Mouse (Mus musculus) macrophage (primary cell): Measurements from ENCODE around the gene Mgat4a. TPM values are rescaled to one million over a fixed set of nuclear protein-coding genes. Genes with fewer than 3 reads are reported as not detected.

Source experiments
- H3K27ac ChIP-seq: fragments of 350-480 bp; formaldehyde crosslinking; 2 replicates; pipeline ENCODE4 v1.9.0; 2021
- H3K36me3 ChIP-seq: fragments of 350-480 bp; formaldehyde crosslinking; 2 replicates; pipeline ENCODE4 v1.9.0; 2021; ENCODE audit errors: inconsistent target
- H3K4me3 ChIP-seq: fragments of 350-480 bp; formaldehyde crosslinking; 2 replicates; pipeline ENCODE4 v1.9.0; 2021; ENCODE audit errors: inconsistent target
- H3K79me2 ChIP-seq: fragments of 350-480 bp; formaldehyde crosslinking; 2 replicates; pipeline ENCODE4 v1.9.0; 2021; ENCODE audit errors: inconsistent target
- WGBS: methylation state at CpG from one replicate; pipeline ENCODE4 v1.1.7; 2026; ENCODE audit warnings: inconsistent platforms; ENCODE audit not compliant: missing documents; 5-methylcytosine and 5-hydroxymethylcytosine counted together
- polyA plus RNA-seq: library from polyadenylated mRNA; stranded (reverse); fragments of 250-400 nt; gene quantifications from 3 replicates; pipeline ENCODE4 v1.2.4, GENCODE M21; 2018; ENCODE audit warnings: inconsistent platforms

The Mgat4a gene
- polyA plus RNA-seq, 1 experiment from 2014 or later, result 9.6 TPM

DNA sequence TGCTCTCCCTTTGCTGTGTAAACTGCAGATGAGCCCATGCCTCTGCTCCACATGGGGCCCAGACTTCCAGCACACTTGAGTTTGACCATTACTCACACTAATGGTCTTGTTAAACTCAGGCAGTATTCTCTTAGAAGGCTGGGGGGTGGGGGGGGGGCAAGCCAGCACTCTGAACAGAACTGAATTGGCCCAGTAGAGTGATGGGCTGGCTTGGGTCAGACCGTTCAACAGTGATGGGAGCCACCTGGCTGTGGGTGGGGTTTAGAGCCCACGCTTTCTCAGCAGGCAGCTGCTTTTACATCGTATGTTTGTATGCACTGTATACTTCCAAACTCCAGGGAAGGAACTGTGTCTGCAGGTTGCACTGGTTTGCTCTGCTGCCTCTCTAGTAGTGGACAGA, 141.9 kb downstream of the Mgat4a start:
- Histone ChIP-seq H3K36me3 (peaks cover 100% of the 10 kb centered on the region), H3K27ac (no peak overlapping the region), H3K79me2 (no peaks in the 10 kb centered on the region), H3K4me3 (no peak overlapping the region)
- WGBS, result 98% methylated on average over 3 of the region's 3 CpGs

DNA sequence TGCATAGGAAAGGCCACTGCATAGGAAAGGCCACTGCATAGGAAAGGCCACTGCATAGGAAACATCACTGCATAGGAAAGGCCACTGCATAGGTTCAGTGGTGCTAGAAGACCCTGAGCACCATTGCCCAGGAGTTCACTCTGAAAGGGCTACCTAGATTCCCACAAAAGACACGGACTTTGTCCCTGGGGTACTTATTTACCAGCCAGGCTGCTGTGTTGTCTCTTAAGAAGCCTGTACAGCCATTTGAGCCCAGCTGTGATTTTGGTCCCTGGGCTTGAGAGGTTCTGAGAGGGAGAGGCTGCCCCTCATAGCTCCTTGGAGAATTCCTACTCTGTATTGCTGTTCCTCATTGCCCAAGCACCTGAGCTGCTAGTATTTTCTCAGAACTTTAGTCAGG, 144.3 kb downstream of the Mgat4a start:
- WGBS, result 100% methylated on average over 1 of the region's 1 CpGs
- Histone ChIP-seq H3K4me3 (no peak overlapping the region), H3K27ac (no peak overlapping the region), H3K79me2 (no peaks in the 10 kb centered on the region), H3K36me3 (peaks cover 98% of the 10 kb centered on the region)

DNA sequence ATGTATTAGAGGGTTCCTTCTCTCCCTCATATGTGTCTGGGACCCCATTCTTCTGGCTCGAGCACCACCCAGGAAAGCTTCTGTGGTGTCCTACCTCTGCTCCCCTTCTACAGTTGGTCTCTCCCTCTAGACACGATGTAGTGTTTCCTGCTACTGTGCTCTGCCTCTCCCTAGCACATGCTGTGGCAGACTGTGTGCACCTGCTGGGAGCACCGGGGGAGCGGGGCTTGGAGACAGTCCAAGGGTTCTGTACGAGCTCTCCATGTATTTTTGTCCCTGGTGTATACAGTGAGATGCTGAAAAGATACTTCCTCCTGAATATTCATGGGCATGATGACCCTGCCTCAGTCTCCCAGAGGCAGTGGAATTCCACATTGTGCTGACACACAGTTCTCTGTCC, 147.6 kb downstream of the Mgat4a start:
- Histone ChIP-seq H3K36me3 (peaks cover 96% of the 10 kb centered on the region), H3K27ac (no peak overlapping the region), H3K4me3 (no peak overlapping the region), H3K79me2 (no peaks in the 10 kb centered on the region)
- 85% methylated on average over 5 of the region's 5 CpGs for WGBS

Other genes with a start within 250 kb of the Mgat4a start
- 13.9 to 36.0 TPM (median 22.9 TPM) in 3 replicates for gene Inpp4a, start 241.2 kb downstream of the Mgat4a start, polyA plus RNA-seq
- gene Coa5, start 110.9 kb downstream of the Mgat4a start, polyA plus RNA-seq, result 65.7 to 107 TPM (median 99.8 TPM) in 3 replicates
- 36.9 to 85.7 TPM (median 64.5 TPM) in 3 replicates for gene Unc50, start 110.9 kb downstream of the Mgat4a start, polyA plus RNA-seq
- gene 2010300C02Rik, start 179.1 kb upstream of the Mgat4a start, polyA plus RNA-seq, result not detected in 3 replicates